Mouse (Mus musculus): Measurements from ENCODE around the gene Erc1.

Erc1 gene

GRCm38 (mm10) chr6:119715234-119715633 lies 132.7 kb downstream of the Erc1 start:
- Histone ChIP-seq H3K4me3 (replicated peaks; ENCODE audit: low read length) (no peak overlapping the region), H3K36me3 (ENCODE audit: insufficient read depth, low read length) (peaks cover 13% of the 10 kb centered on the region), H3K9me3 (ENCODE audit: low read length) (no peaks in the 10 kb centered on the region), H3K27me3 (ENCODE audit: insufficient read depth, low read length) (no peaks in the 10 kb centered on the region), H3K4me1 (replicated peaks; ENCODE audit: low read depth, low read length) (peaks cover 25% of the 10 kb centered on the region)
- no peak for TF ChIP-seq CTCF (conservative IDR thresholded peaks at IDR 0.05; ENCODE audit: low read length)
- peak; percentile 34; the same call in 1 of the 2 replicates for TF ChIP-seq NANOG (IDR thresholded peaks at IDR 0.05; ENCODE audit: borderline replicate concordance, low read length)

GRCm38 (mm10) chr6:119713961-119714360 lies 134.0 kb downstream of the Erc1 start:
- TF ChIP-seq CTCF (conservative IDR thresholded peaks at IDR 0.05; ENCODE audit: low read length) (no peak), POU5F1 (IDR thresholded peaks at IDR 0.05; ENCODE audit: borderline replicate concordance, low read length) (no peak), NANOG (IDR thresholded peaks at IDR 0.05; ENCODE audit: borderline replicate concordance, low read length) (no peak)
- Histone ChIP-seq H3K4me1 (replicated peaks; ENCODE audit: low read depth, low read length) (peaks cover 25% of the 10 kb centered on the region), H3K27me3 (ENCODE audit: insufficient read depth, low read length) (no peaks in the 10 kb centered on the region), H3K36me3 (ENCODE audit: insufficient read depth, low read length) (peaks cover 13% of the 10 kb centered on the region), H3K9me3 (ENCODE audit: low read length) (no peaks in the 10 kb centered on the region), H3K4me3 (replicated peaks; ENCODE audit: low read length) (no peak overlapping the region)

- TF ChIP-seq POU5F1 (IDR thresholded peaks at IDR 0.05; ENCODE audit: borderline replicate concordance, low read length) (no peak), NANOG (IDR thresholded peaks at IDR 0.05; ENCODE audit: borderline replicate concordance, low read length) (no peak), CTCF (conservative IDR thresholded peaks at IDR 0.05; ENCODE audit: low read length) (no peak)
- no peaks in the 10 kb centered on the region for H3K27me3 ChIP-seq (ENCODE audit: insufficient read depth, low read length)
- H3K36me3 ChIP-seq (ENCODE audit: insufficient read depth, low read length), result peaks cover 13% of the 10 kb centered on the region
- H3K4me1 ChIP-seq (replicated peaks; ENCODE audit: low read depth, low read length), result peaks cover 25% of the 10 kb centered on the region
- no peak overlapping the region for H3K4me3 ChIP-seq (replicated peaks; ENCODE audit: low read length)
- H3K9me3 ChIP-seq (ENCODE audit: low read length), result no peaks in the 10 kb centered on the region
These were observed 135.5 kb downstream of the Erc1 start for GRCm38 (mm10) chr6:119712486-119712885.

- H3K27me3 ChIP-seq (ENCODE audit: insufficient read depth, low read length), result no peaks in the 10 kb centered on the region
- no peaks in the 10 kb centered on the region for H3K9me3 ChIP-seq (ENCODE audit: low read length)
- H3K4me1 ChIP-seq (replicated peaks; ENCODE audit: low read depth, low read length), result peaks cover 26% of the 10 kb centered on the region
- TF ChIP-seq NANOG (IDR thresholded peaks at IDR 0.05; ENCODE audit: borderline replicate concordance, low read length) (no peak), CTCF (conservative IDR thresholded peaks at IDR 0.05; ENCODE audit: low read length) (no peak), POU5F1 (IDR thresholded peaks at IDR 0.05; ENCODE audit: borderline replicate concordance, low read length) (no peak)
- H3K4me3 ChIP-seq (replicated peaks; ENCODE audit: low read length), result no peak overlapping the region
- peaks cover 13% of the 10 kb centered on the region for H3K36me3 ChIP-seq (ENCODE audit: insufficient read depth, low read length)
These were observed 136.2 kb downstream of the Erc1 start for GRCm38 (mm10) chr6:119711649-119712305.

GRCm38 (mm10) chr6:119709552-119709951 lies 138.4 kb downstream of the Erc1 start:
- Histone ChIP-seq H3K4me3 (replicated peaks; ENCODE audit: low read length) (no peak overlapping the region), H3K4me1 (replicated peaks; ENCODE audit: low read depth, low read length) (peaks cover 25% of the 10 kb centered on the region), H3K36me3 (ENCODE audit: insufficient read depth, low read length) (peaks cover 16% of the 10 kb centered on the region), H3K27me3 (ENCODE audit: insufficient read depth, low read length) (no peaks in the 10 kb centered on the region), H3K9me3 (ENCODE audit: low read length) (no peaks in the 10 kb centered on the region)
- TF ChIP-seq NANOG (IDR thresholded peaks at IDR 0.05; ENCODE audit: borderline replicate concordance, low read length), result no peak
- no peak for TF ChIP-seq POU5F1 (IDR thresholded peaks at IDR 0.05; ENCODE audit: borderline replicate concordance, low read length)
- no peak for TF ChIP-seq CTCF (conservative IDR thresholded peaks at IDR 0.05; ENCODE audit: low read length)

GRCm38 (mm10) chr6:119707911-119708310 lies 140.1 kb downstream of the Erc1 start:
- TF ChIP-seq CTCF (conservative IDR thresholded peaks at IDR 0.05; ENCODE audit: low read length) (no peak), POU5F1 (IDR thresholded peaks at IDR 0.05; ENCODE audit: borderline replicate concordance, low read length) (no peak), NANOG (IDR thresholded peaks at IDR 0.05; ENCODE audit: borderline replicate concordance, low read length) (no peak)
- peaks cover 12% of the 10 kb centered on the region; the same call in 1 of the 2 replicates for H3K36me3 ChIP-seq (ENCODE audit: insufficient read depth, low read length)
- H3K27me3 ChIP-seq (ENCODE audit: insufficient read depth, low read length), result no peaks in the 10 kb centered on the region
- peaks cover 23% of the 10 kb centered on the region for H3K4me1 ChIP-seq (replicated peaks; ENCODE audit: low read depth, low read length)
- H3K9me3 ChIP-seq (ENCODE audit: low read length), result no peaks in the 10 kb centered on the region
- H3K4me3 ChIP-seq (replicated peaks; ENCODE audit: low read length), result no peak overlapping the region

GRCm38 (mm10) chr6:119704899-119705298 lies 143.1 kb downstream of the Erc1 start:
- TF ChIP-seq POU5F1 (IDR thresholded peaks at IDR 0.05; ENCODE audit: borderline replicate concordance, low read length) (no peak), CTCF (conservative IDR thresholded peaks at IDR 0.05; ENCODE audit: low read length) (no peak), NANOG (IDR thresholded peaks at IDR 0.05; ENCODE audit: borderline replicate concordance, low read length) (no peak)
- Histone ChIP-seq H3K9me3 (ENCODE audit: low read length) (no peaks in the 10 kb centered on the region), H3K4me3 (replicated peaks; ENCODE audit: low read length) (no peak overlapping the region), H3K4me1 (replicated peaks; ENCODE audit: low read depth, low read length) (peaks cover 5% of the 10 kb centered on the region; the same call in 1 of the 2 replicates), H3K27me3 (ENCODE audit: insufficient read depth, low read length) (no peaks in the 10 kb centered on the region), H3K36me3 (ENCODE audit: insufficient read depth, low read length) (peaks cover 11% of the 10 kb centered on the region; the same call in 1 of the 2 replicates)

- Histone ChIP-seq H3K36me3 (ENCODE audit: insufficient read depth, low read length) (peaks cover 21% of the 10 kb centered on the region), H3K4me3 (replicated peaks; ENCODE audit: low read length) (no peak overlapping the region), H3K27me3 (ENCODE audit: insufficient read depth, low read length) (no peaks in the 10 kb centered on the region), H3K9me3 (ENCODE audit: low read length) (no peaks in the 10 kb centered on the region), H3K4me1 (replicated peaks; ENCODE audit: low read depth, low read length) (no peaks in the 10 kb centered on the region)
- no peak for TF ChIP-seq POU5F1 (IDR thresholded peaks at IDR 0.05; ENCODE audit: borderline replicate concordance, low read length)
- TF ChIP-seq CTCF (conservative IDR thresholded peaks at IDR 0.05; ENCODE audit: low read length), result no peak
- no peak for TF ChIP-seq NANOG (IDR thresholded peaks at IDR 0.05; ENCODE audit: borderline replicate concordance, low read length)
These were observed 155.2 kb downstream of the Erc1 start for GRCm38 (mm10) chr6:119692754-119693153.

GRCm38 (mm10) chr6:119686470-119686869 lies 161.5 kb downstream of the Erc1 start:
- no peak overlapping the region for H3K4me3 ChIP-seq (replicated peaks; ENCODE audit: low read length)
- no peaks in the 10 kb centered on the region for H3K9me3 ChIP-seq (ENCODE audit: low read length)
- TF ChIP-seq POU5F1 (IDR thresholded peaks at IDR 0.05; ENCODE audit: borderline replicate concordance, low read length) (no peak), CTCF (conservative IDR thresholded peaks at IDR 0.05; ENCODE audit: low read length) (no peak), NANOG (IDR thresholded peaks at IDR 0.05; ENCODE audit: borderline replicate concordance, low read length) (no peak)
- H3K4me1 ChIP-seq (replicated peaks; ENCODE audit: low read depth, low read length), result no peaks in the 10 kb centered on the region
- no peaks in the 10 kb centered on the region for H3K27me3 ChIP-seq (ENCODE audit: insufficient read depth, low read length)
- peaks cover under 1% of the 10 kb centered on the region; the same call in 1 of the 2 replicates for H3K36me3 ChIP-seq (ENCODE audit: insufficient read depth, low read length)
